Mouse (Mus musculus): ENCODE data around the gene Slc24a3. TPM values are rescaled to one million over a fixed set of nuclear protein-coding genes. Genes with fewer than 3 reads are reported as not detected.
A peak's percentile ranks its signal among the peaks of the same experiment; 100 is the strongest.

Slc24a3 gene
- polyA plus RNA-seq, 1 experiment from 2014 or later: 3.8 TPM

- Histone ChIP-seq H3K4me2 (ENCODE audit: low read length) (no peak overlapping the region), H3K27ac (replicated peaks in 1 of 2; ENCODE audit: control insufficient read depth in 1 of 2, insufficient read depth in 1 of 2, low read depth in 2 of 2, low read length in 2 of 2) (peak overlapping the region; percentile 75 to 82), H3K4me3 (ENCODE audit: control insufficient read depth in 1 of 2, insufficient read depth in 1 of 2, low read depth in 1 of 2, low read length in 2 of 2) (no peak overlapping the region), H3K4me1 (ENCODE audit: control insufficient read depth in 2 of 2, insufficient read depth in 2 of 2, low read length in 2 of 2) (peaks cover 6 to 27% of the 10 kb centered on the region in 2 experiments), H3K36me3 (ENCODE audit: control insufficient read depth, insufficient read depth, low read length) (no peaks in the 10 kb centered on the region), H3K27me3 (ENCODE audit: control insufficient read depth, insufficient read depth, low read length) (no peaks in the 10 kb centered on the region), H3K9me3 (ENCODE audit: control insufficient read depth, low read length) (no peaks in the 10 kb centered on the region), H3K9ac (ENCODE audit: low read length) (no peak overlapping the region)
- no peak for ATAC-seq (ENCODE audit: insufficient number of reproducible peaks, insufficient read depth, low FRiP score, low read depth)
- 11% methylated on average over 1 of the region's 1 CpGs for WGBS
Measured at GRCm38 (mm10) chr2:145385773-145386172, 218.2 kb downstream of the Slc24a3 start.

DNA sequence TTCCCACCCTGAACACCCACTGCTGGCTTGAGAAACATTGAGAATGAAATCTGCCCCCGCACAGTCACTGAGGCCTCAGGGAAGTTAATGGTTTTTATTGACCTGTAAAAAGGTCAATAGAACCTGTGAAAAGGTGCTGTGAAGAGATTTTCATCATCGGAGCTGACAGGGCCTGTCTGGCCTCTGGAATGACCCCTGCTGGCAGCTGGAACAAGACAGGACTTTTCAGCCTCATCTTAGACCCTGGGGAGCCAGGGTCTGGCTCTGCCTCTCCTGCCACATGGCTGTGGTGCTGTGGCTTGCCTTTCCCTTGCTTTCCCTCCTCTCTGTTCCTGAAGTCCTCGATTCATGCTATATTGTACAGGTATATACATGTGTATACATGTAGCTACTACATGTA, 228.2 kb downstream of the Slc24a3 start:
- Histone ChIP-seq H3K27me3 (ENCODE audit: control insufficient read depth, insufficient read depth, low read length) (no peaks in the 10 kb centered on the region), H3K27ac (replicated peaks in 1 of 2; ENCODE audit: control insufficient read depth in 1 of 2, insufficient read depth in 1 of 2, low read depth in 2 of 2, low read length in 2 of 2) (no peak overlapping the region; a peak in 1 of 4 replicates), H3K4me2 (ENCODE audit: low read length) (no peak overlapping the region), H3K4me1 (ENCODE audit: control insufficient read depth in 2 of 2, insufficient read depth in 2 of 2, low read length in 2 of 2) (peaks cover 13 to 28% of the 10 kb centered on the region in 2 experiments), H3K9ac (ENCODE audit: low read length) (no peak overlapping the region), H3K9me3 (ENCODE audit: control insufficient read depth, low read length) (no peaks in the 10 kb centered on the region), H3K4me3 (ENCODE audit: control insufficient read depth in 1 of 2, insufficient read depth in 1 of 2, low read depth in 1 of 2, low read length in 2 of 2) (no peak overlapping the region), H3K36me3 (ENCODE audit: control insufficient read depth, insufficient read depth, low read length) (no peaks in the 10 kb centered on the region)
- ATAC-seq (ENCODE audit: insufficient number of reproducible peaks, insufficient read depth, low FRiP score, low read depth): no peak
- 69% methylated on average over 3 of the region's 3 CpGs for WGBS

- no peak overlapping the region for H3K4me2 ChIP-seq (ENCODE audit: low read length)
- H3K4me3 ChIP-seq (ENCODE audit: control insufficient read depth in 1 of 2, insufficient read depth in 1 of 2, low read depth in 1 of 2, low read length in 2 of 2): no peak overlapping the region
- H3K27me3 ChIP-seq (ENCODE audit: control insufficient read depth, insufficient read depth, low read length): no peaks in the 10 kb centered on the region
- no peak for ATAC-seq (ENCODE audit: insufficient number of reproducible peaks, insufficient read depth, low FRiP score, low read depth)
- no peaks in the 10 kb centered on the region for H3K36me3 ChIP-seq (ENCODE audit: control insufficient read depth, insufficient read depth, low read length)
- no peaks in the 10 kb centered on the region for H3K9me3 ChIP-seq (ENCODE audit: control insufficient read depth, low read length)
- WGBS: 38% methylated on average over 7 of the region's 7 CpGs
- H3K9ac ChIP-seq (ENCODE audit: low read length): no peak overlapping the region
- peaks cover 14 to 27% of the 10 kb centered on the region in 2 experiments for H3K4me1 ChIP-seq (ENCODE audit: control insufficient read depth in 2 of 2, insufficient read depth in 2 of 2, low read length in 2 of 2)
- H3K27ac ChIP-seq (replicated peaks in 1 of 2; ENCODE audit: control insufficient read depth in 1 of 2, insufficient read depth in 1 of 2, low read depth in 2 of 2, low read length in 2 of 2): peak overlapping the region; percentile 36 to 60
Measured at GRCm38 (mm10) chr2:145396579-145396978, 229.0 kb downstream of the Slc24a3 start.

- Histone ChIP-seq H3K9me3 (ENCODE audit: control insufficient read depth, low read length) (no peaks in the 10 kb centered on the region), H3K27ac (replicated peaks in 1 of 2; ENCODE audit: control insufficient read depth in 1 of 2, insufficient read depth in 1 of 2, low read depth in 2 of 2, low read length in 2 of 2) (peak overlapping the region; percentile 60 to 76), H3K4me1 (ENCODE audit: control insufficient read depth in 2 of 2, insufficient read depth in 2 of 2, low read length in 2 of 2) (peaks cover 15 to 24% of the 10 kb centered on the region in 2 experiments), H3K27me3 (ENCODE audit: control insufficient read depth, insufficient read depth, low read length) (no peaks in the 10 kb centered on the region), H3K9ac (ENCODE audit: low read length) (no peak overlapping the region), H3K4me3 (ENCODE audit: control insufficient read depth in 1 of 2, insufficient read depth in 1 of 2, low read depth in 1 of 2, low read length in 2 of 2) (no peak overlapping the region), H3K36me3 (ENCODE audit: control insufficient read depth, insufficient read depth, low read length) (no peaks in the 10 kb centered on the region), H3K4me2 (ENCODE audit: low read length) (peak overlapping the region; percentile 18)
- ATAC-seq (ENCODE audit: insufficient number of reproducible peaks, insufficient read depth, low FRiP score, low read depth): no peak
- WGBS: 31% methylated on average over 10 of the region's 10 CpGs
Measured at GRCm38 (mm10) chr2:145397456-145398206, 230.1 kb downstream of the Slc24a3 start.

- Histone ChIP-seq H3K9me3 (ENCODE audit: control insufficient read depth, low read length) (no peaks in the 10 kb centered on the region), H3K27ac (replicated peaks in 1 of 2; ENCODE audit: control insufficient read depth in 1 of 2, insufficient read depth in 1 of 2, low read depth in 2 of 2, low read length in 2 of 2) (peak overlapping the region; percentile 55 to 57; a peak in 2 of 4 replicates), H3K27me3 (ENCODE audit: control insufficient read depth, insufficient read depth, low read length) (no peaks in the 10 kb centered on the region), H3K9ac (ENCODE audit: low read length) (no peak overlapping the region), H3K4me2 (ENCODE audit: low read length) (no peak overlapping the region), H3K4me3 (ENCODE audit: control insufficient read depth in 1 of 2, insufficient read depth in 1 of 2, low read depth in 1 of 2, low read length in 2 of 2) (no peak overlapping the region), H3K4me1 (ENCODE audit: control insufficient read depth in 2 of 2, insufficient read depth in 2 of 2, low read length in 2 of 2) (peaks cover 17 to 31% of the 10 kb centered on the region in 2 experiments), H3K36me3 (ENCODE audit: control insufficient read depth, insufficient read depth, low read length) (no peaks in the 10 kb centered on the region)
- ATAC-seq (ENCODE audit: insufficient number of reproducible peaks, insufficient read depth, low FRiP score, low read depth): no peak; the same call in 1 of the 2 replicates
- 44% methylated on average over 6 of the region's 6 CpGs for WGBS
Measured at GRCm38 (mm10) chr2:145401240-145401805, 233.8 kb downstream of the Slc24a3 start.

DNA sequence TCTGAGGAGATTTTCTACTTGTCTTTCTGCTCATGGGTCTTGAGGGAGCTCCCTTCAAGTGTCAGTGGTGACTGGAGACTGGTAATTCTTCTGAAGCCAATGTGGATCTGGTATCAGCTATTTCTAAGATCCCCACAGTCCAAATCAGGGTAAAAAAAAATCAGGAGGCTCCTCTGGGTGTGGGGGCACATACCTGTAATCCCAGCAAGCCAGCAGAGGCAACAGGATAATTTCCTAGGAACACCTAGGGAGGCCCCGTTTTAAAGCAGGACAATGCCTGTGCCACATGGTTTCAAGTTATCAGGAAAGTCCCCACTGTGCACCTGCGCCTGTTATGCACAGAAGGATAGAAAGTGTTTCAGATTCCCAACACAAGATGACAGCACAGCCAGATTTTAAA, 234.4 kb downstream of the Slc24a3 start:
- Histone ChIP-seq H3K9ac (ENCODE audit: low read length) (no peak overlapping the region), H3K4me1 (ENCODE audit: control insufficient read depth in 2 of 2, insufficient read depth in 2 of 2, low read length in 2 of 2) (peaks cover 16 to 29% of the 10 kb centered on the region in 2 experiments), H3K27ac (replicated peaks in 1 of 2; ENCODE audit: control insufficient read depth in 1 of 2, insufficient read depth in 1 of 2, low read depth in 2 of 2, low read length in 2 of 2) (no peak overlapping the region), H3K4me2 (ENCODE audit: low read length) (no peak overlapping the region), H3K36me3 (ENCODE audit: control insufficient read depth, insufficient read depth, low read length) (no peaks in the 10 kb centered on the region), H3K4me3 (ENCODE audit: control insufficient read depth in 1 of 2, insufficient read depth in 1 of 2, low read depth in 1 of 2, low read length in 2 of 2) (no peak overlapping the region), H3K9me3 (ENCODE audit: control insufficient read depth, low read length) (no peaks in the 10 kb centered on the region), H3K27me3 (ENCODE audit: control insufficient read depth, insufficient read depth, low read length) (no peaks in the 10 kb centered on the region)
- WGBS: 65% methylated on average over 2 of the region's 2 CpGs
- no peak for ATAC-seq (ENCODE audit: insufficient number of reproducible peaks, insufficient read depth, low FRiP score, low read depth)

DNA sequence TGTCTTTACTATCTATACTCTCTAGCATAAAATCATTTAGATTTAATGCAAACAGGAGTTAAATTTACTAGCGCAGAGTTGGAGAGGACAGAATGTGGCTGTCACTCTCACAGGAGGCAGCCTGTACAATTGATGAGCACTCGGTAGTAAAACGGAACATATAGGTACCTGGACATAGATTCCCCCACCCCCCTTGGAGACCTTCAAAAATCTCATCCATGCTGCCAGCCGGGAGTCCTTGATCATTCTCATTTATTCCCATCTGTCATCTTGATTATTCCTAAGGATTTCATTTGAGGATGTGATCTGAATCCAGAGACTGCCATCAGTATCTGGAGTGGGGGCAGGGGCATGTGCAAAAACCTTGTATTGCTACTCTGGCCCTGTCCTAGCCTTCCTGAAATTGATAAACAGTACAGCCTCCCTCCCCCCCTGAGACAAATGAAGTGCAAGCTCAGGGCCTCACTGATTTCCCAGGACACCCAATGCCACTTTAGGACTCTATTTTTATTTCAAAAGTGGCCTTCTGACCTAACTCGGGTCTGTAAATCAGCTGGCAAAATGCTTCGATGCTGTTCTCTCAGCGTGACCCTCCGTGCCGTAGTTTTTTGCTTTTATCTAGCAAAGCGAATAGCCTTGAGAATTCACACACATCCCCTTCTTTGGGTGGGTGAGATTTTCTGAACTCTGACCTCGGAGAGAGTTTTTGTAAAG, 237.4 kb downstream of the Slc24a3 start:
- H3K4me3 ChIP-seq (ENCODE audit: control insufficient read depth in 1 of 2, insufficient read depth in 1 of 2, low read depth in 1 of 2, low read length in 2 of 2): no peak overlapping the region
- H3K27me3 ChIP-seq (ENCODE audit: control insufficient read depth, insufficient read depth, low read length): no peaks in the 10 kb centered on the region
- peak overlapping the region; percentile 27 to 47; a peak in 1 of 4 replicates for H3K27ac ChIP-seq (replicated peaks in 1 of 2; ENCODE audit: control insufficient read depth in 1 of 2, insufficient read depth in 1 of 2, low read depth in 2 of 2, low read length in 2 of 2)
- no peak overlapping the region for H3K4me2 ChIP-seq (ENCODE audit: low read length)
- H3K9ac ChIP-seq (ENCODE audit: low read length): no peak overlapping the region
- no peaks in the 10 kb centered on the region for H3K9me3 ChIP-seq (ENCODE audit: control insufficient read depth, low read length)
- 39% methylated on average over 11 of the region's 11 CpGs for WGBS
- ATAC-seq (ENCODE audit: insufficient number of reproducible peaks, insufficient read depth, low FRiP score, low read depth): no peak; the same call in 1 of the 2 replicates
- H3K4me1 ChIP-seq (ENCODE audit: control insufficient read depth in 2 of 2, insufficient read depth in 2 of 2, low read length in 2 of 2): peaks cover 14 to 17% of the 10 kb centered on the region in 2 experiments
- H3K36me3 ChIP-seq (ENCODE audit: control insufficient read depth, insufficient read depth, low read length): no peaks in the 10 kb centered on the region

All from heart, embryonic 14.5 days (tissue).